Mouse (Mus musculus): ENCODE data around the gene Krt33b. TPM values are rescaled to one million over a fixed set of nuclear protein-coding genes. Genes with fewer than 3 reads are reported as not detected.

Gene Krt33b
- total and polyA plus RNA-seq, 3 experiments = not detected

- Histone ChIP-seq H3K27ac (ENCODE audit: insufficient read depth, low read depth) (no peak overlapping the region), H3K4me2 (ENCODE audit: insufficient read depth, low read depth, poor library complexity, severe bottlenecking) (no peak overlapping the region), H3K27me3 (replicated peaks) (peaks cover 78% of the 10 kb centered on the region), H3K36me3 (replicated peaks in 1 of 2; ENCODE audit: control insufficient read depth in 1 of 2, insufficient read depth in 1 of 2, low read length in 1 of 2) (no peaks in the 10 kb centered on the region), H3K4me1 (ENCODE audit: control insufficient read depth in 1 of 2, insufficient read depth in 2 of 2) (no peaks in the 10 kb centered on the region), H3K4me3 (replicated peaks in 1 of 3; ENCODE audit: low read depth in 2 of 3, low read length in 2 of 3, poor library complexity in 1 of 3) (no peak overlapping the region), H3K9me3 (replicated peaks; ENCODE audit: low read length) (no peaks in the 10 kb centered on the region), H3K79me2 (replicated peaks; ENCODE audit: control insufficient read depth, extremely low read depth, insufficient read depth, poor library complexity, severe bottlenecking) (no peaks in the 10 kb centered on the region), H3K9ac (ENCODE audit: insufficient read depth, low read depth) (no peak overlapping the region)
- dilution Hi-C loops (cut with MboI; ENCODE audit: extremely low pct_ligation_motif_present, extremely low pct_unique_long_range_greater_than_20kb, low sequenced_read_pairs) (no loop called here), in situ Hi-C loops (cut with MboI; ENCODE audit: low pct_ligation_motif_present, low pct_unique_long_range_greater_than_20kb, low sequenced_read_pairs) (no loop called here)
- TF ChIP-seq MEF2A (IDR thresholded peaks at IDR 0.05; ENCODE audit: borderline replicate concordance, low read depth, low read length) (no peak), USF2 (conservative IDR thresholded peaks at IDR 0.05; ENCODE audit: low read depth, low read length) (no peak), MAZ (IDR thresholded peaks at IDR 0.05; ENCODE audit: low read depth, low read length) (no peak), JUND (conservative IDR thresholded peaks at IDR 0.05; ENCODE audit: low read depth, low read length) (no peak), NRF1 (IDR thresholded peaks at IDR 0.05; ENCODE audit: low read depth, low read length) (no peak)
- DNase-seq (ENCODE audit: extremely low read depth) = no peak
Measured at GRCm38 (mm10) chr11:99994384-99994661, 35.3 kb downstream of the Krt33b start.

DNA sequence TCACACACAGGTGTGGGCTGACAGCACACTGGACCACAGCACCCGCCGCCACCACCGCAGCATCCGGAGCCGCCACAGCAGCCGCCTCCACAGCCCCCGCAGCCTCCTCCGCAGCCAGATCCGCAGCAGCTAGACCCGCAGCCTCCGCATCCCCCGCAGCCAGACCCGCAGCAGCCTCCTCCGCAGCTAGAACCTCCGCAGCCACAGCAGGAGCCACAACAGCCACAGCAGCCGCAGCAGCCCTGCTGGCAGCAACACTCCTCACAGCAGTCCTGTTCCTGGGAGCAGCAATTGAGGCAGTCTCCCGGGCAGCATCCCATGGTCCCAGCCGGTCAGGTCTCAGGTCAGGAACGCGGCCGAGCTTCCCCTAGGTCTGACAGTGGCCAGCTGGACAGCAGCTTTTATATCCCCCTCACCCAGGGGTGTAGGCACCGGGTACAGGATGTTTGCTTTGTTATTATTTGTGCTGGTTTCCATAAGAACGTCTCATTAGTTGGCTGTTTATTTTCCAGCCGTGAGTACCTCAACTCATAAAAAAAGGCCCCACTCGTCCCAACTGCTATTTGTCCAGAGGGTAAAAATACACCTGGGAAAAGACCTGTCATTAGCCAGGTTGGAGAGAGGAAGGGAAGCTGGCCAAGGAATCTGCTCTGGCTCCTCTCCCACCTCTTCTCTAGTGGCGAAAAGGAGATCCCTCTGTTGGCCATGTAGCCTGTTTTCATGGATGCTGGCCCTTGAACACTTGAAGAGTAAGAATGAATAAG is 35.9 kb downstream of the Krt33b start, which contains the start of gene Krtap17-1:
Gene Krtap17-1 (minus strand): TSS at position 375 of the 764 bp plus-strand sequence.
- H3K27me3 ChIP-seq (replicated peaks) = peaks cover 79% of the 10 kb centered on the region
- no peak for TF ChIP-seq ZNF384 (IDR thresholded peaks at IDR 0.05; ENCODE audit: low read depth, low read length)
- no peak for TF ChIP-seq POLR2A (IDR thresholded peaks at IDR 0.05; ENCODE audit: low read depth, low read length)
- TF ChIP-seq NRF1 (IDR thresholded peaks at IDR 0.05; ENCODE audit: low read depth, low read length) = no peak
- no peak for TF ChIP-seq CHD1 (IDR thresholded peaks at IDR 0.05; ENCODE audit: low read depth, low read length)
- TF ChIP-seq MYC (IDR thresholded peaks at IDR 0.05; ENCODE audit: low read depth, low read length) = no peak
- TF ChIP-seq SMC3 (IDR thresholded peaks at IDR 0.05; ENCODE audit: low read depth, low read length) = no peak
- peaks cover 0 to 1% of the 10 kb centered on the region in 2 experiments; a peak in 2 of 4 replicates for H3K4me1 ChIP-seq (ENCODE audit: control insufficient read depth in 1 of 2, insufficient read depth in 2 of 2)
- no peaks in the 10 kb centered on the region for H3K36me3 ChIP-seq (replicated peaks in 1 of 2; ENCODE audit: control insufficient read depth in 1 of 2, insufficient read depth in 1 of 2, low read length in 1 of 2)
- in situ Hi-C loops (cut with MboI; ENCODE audit: low pct_ligation_motif_present, low pct_unique_long_range_greater_than_20kb, low sequenced_read_pairs) = no loop called here
- no peaks in the 10 kb centered on the region for H3K79me2 ChIP-seq (replicated peaks; ENCODE audit: control insufficient read depth, extremely low read depth, insufficient read depth, poor library complexity, severe bottlenecking)
- H3K9ac ChIP-seq (ENCODE audit: insufficient read depth, low read depth) = no peak within 1 kb of the TSS
- no peak within 1 kb of the TSS for H3K4me3 ChIP-seq (replicated peaks in 1 of 3; ENCODE audit: low read depth in 2 of 3, low read length in 2 of 3, poor library complexity in 1 of 3)
- dilution Hi-C loops (cut with MboI; ENCODE audit: extremely low pct_ligation_motif_present, extremely low pct_unique_long_range_greater_than_20kb, low sequenced_read_pairs) = no loop called here
- H3K9me3 ChIP-seq (replicated peaks; ENCODE audit: low read length) = no peaks in the 10 kb centered on the region
- DNase-seq (ENCODE audit: extremely low read depth) = no peak
- no peak within 1 kb of the TSS for H3K4me2 ChIP-seq (ENCODE audit: insufficient read depth, low read depth, poor library complexity, severe bottlenecking)
- no peak within 1 kb of the TSS for H3K27ac ChIP-seq (ENCODE audit: insufficient read depth, low read depth)

- Histone ChIP-seq H3K27ac (ENCODE audit: insufficient read depth, low read depth) (no peak overlapping the region), H3K9me3 (replicated peaks; ENCODE audit: low read length) (no peaks in the 10 kb centered on the region), H3K79me2 (replicated peaks; ENCODE audit: control insufficient read depth, extremely low read depth, insufficient read depth, poor library complexity, severe bottlenecking) (no peaks in the 10 kb centered on the region), H3K9ac (ENCODE audit: insufficient read depth, low read depth) (no peak overlapping the region), H3K4me3 (replicated peaks in 1 of 3; ENCODE audit: low read depth in 2 of 3, low read length in 2 of 3, poor library complexity in 1 of 3) (no peak overlapping the region), H3K4me1 (ENCODE audit: control insufficient read depth in 1 of 2, insufficient read depth in 2 of 2) (peaks cover 5 to 10% of the 10 kb centered on the region in 2 experiments), H3K36me3 (replicated peaks in 1 of 2; ENCODE audit: control insufficient read depth in 1 of 2, insufficient read depth in 1 of 2, low read length in 1 of 2) (no peaks in the 10 kb centered on the region), H3K4me2 (ENCODE audit: insufficient read depth, low read depth, poor library complexity, severe bottlenecking) (no peak overlapping the region), H3K27me3 (replicated peaks) (peaks cover 81% of the 10 kb centered on the region)
- dilution Hi-C loops (cut with MboI; ENCODE audit: extremely low pct_ligation_motif_present, extremely low pct_unique_long_range_greater_than_20kb, low sequenced_read_pairs) (no loop called here), in situ Hi-C loops (cut with MboI; ENCODE audit: low pct_ligation_motif_present, low pct_unique_long_range_greater_than_20kb, low sequenced_read_pairs) (no loop called here)
- TF ChIP-seq CTCF (conservative IDR thresholded peaks at IDR 0.05 in 1 of 2, IDR thresholded peaks at IDR 0.05 in 1 of 2; ENCODE audit: low read depth in 2 of 2, low read length in 2 of 2) = no peak
- no peak for TF ChIP-seq CHD1 (IDR thresholded peaks at IDR 0.05; ENCODE audit: low read depth, low read length)
- TF ChIP-seq ZC3H11A (IDR thresholded peaks at IDR 0.05; ENCODE audit: low read depth, low read length) = no peak
- no peak for TF ChIP-seq NRF1 (IDR thresholded peaks at IDR 0.05; ENCODE audit: low read depth, low read length)
- no peak for TF ChIP-seq HCFC1 (IDR thresholded peaks at IDR 0.05; ENCODE audit: low read depth, low read length)
- TF ChIP-seq KAT2A (IDR thresholded peaks at IDR 0.05; ENCODE audit: insufficient replicate concordance, low read length) = no peak
- TF ChIP-seq JUN (IDR thresholded peaks at IDR 0.05; ENCODE audit: insufficient read depth, low read depth, low read length) = no peak
- TF ChIP-seq UBTF (IDR thresholded peaks at IDR 0.05; ENCODE audit: low read depth, low read length) = no peak
- TF ChIP-seq E2F4 (IDR thresholded peaks at IDR 0.05; ENCODE audit: insufficient replicate concordance, low read depth, low read length) = no peak
- no peak for TF ChIP-seq RCOR1 (conservative IDR thresholded peaks at IDR 0.05; ENCODE audit: low read depth, low read length)
- TF ChIP-seq GABPA (IDR thresholded peaks at IDR 0.05; ENCODE audit: insufficient replicate concordance, low read depth, low read length) = no peak
- TF ChIP-seq ZNF384 (IDR thresholded peaks at IDR 0.05; ENCODE audit: low read depth, low read length) = no peak
- no peak for TF ChIP-seq SMC3 (IDR thresholded peaks at IDR 0.05; ENCODE audit: low read depth, low read length)
- no peak for DNase-seq (ENCODE audit: extremely low read depth)
Measured at GRCm38 (mm10) chr11:99990571-99990970, 39.1 kb downstream of the Krt33b start.
